Mouse (Mus musculus): ENCODE measurements around the gene Mki67.

Gene Mki67

DNA sequence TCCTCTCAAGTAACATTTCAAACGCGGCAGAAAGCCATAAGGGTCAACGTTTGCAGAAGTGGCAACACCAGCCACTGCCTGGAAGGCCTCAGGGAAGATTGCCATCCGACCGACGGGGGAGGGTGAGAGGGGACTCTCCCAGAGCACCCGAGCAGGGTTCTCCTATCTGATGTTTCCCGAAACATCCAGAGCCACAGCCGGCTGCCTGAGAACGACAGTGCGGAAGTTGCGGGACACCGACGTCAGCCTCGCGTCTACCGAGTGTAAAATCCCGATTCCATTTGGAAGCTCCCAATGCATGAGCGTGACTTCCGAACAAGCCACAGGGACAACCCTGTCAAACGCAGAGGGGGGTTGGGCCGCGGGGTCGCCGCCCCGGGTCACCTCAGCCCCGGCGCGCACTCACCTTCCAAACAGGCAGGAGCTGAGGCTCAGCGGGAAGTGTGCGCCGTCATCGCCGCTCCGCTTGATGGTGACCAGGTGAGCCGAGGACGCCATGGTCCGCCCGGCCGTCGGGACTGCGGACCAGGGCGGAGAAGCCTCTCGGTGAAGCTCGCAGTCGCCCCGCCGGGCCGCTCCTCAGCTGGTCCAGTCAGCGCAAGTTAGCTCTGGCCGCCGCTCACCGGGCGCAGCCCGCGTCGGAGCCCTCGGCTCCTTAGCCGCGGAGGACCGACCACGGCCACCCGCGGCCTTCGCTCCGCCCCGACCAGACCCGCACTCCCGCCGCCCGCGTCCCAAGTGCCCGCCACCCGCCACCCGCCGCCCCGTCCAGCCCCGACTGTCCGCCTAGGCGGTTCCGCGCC is at the start of gene Mki67:
Gene Mki67, minus strand, starts transcription at position 720 of the 803 bp plus-strand sequence.
- peak in 1 of 2 experiments; percentile 10 for DNase-seq

DNA sequence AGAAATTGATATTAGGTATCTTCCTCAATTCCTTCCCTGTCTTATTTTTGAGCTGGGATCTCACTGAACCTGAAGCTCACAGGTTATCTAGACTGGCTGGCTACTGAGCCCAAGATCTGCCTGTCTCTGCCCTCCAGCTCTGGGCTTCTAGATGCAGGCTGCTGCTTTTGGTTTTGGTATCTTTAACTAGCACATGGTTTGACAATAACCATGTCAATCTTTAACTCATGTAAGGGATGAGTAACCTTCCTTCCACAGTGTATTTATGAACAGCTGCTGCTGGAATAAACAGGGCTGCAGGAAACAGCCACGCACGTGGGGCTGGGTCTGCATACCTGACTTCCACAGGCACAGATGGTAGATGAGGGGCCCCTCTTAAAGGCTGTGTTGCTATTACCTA is 47.1 kb upstream of the Mki67 start:
- DNase-seq = peak; percentile 18 to 34

GRCm38 (mm10) chr7:135758754-135759510 is 42.8 kb upstream of the Mki67 start:
- no peak for DNase-seq

GRCm38 (mm10) chr7:135758171-135758570 is 42.0 kb upstream of the Mki67 start:
- DNase-seq = peak; percentile 22 to 31

DNA sequence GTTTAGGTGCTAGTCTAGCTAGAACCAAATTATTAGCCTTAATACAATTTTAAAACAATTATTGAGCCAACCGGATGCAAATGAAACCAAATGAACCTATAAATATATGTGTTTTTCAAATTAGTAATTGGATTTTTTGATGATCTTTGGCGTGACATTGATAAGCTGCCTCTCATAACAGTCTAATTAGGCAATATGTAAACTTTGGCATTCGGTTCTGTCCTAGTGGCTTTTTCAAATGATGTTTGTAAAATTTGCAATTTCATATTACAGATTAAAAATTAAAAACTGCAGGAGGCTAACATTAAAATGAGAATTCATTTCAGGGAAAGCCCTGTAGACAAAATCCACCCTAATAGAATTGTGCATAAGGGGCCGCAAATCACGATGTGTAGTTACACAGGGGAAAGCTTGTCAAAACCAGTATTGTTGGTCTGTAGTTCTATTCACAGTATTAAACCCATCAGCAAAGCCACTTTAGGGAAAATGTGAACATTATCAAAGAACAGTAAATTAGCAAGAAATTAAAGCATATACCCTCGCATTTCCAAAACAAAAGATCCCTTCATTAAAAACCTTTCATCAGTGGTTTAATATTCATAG is 40.9 kb upstream of the Mki67 start:
- DNase-seq = no peak

DNA sequence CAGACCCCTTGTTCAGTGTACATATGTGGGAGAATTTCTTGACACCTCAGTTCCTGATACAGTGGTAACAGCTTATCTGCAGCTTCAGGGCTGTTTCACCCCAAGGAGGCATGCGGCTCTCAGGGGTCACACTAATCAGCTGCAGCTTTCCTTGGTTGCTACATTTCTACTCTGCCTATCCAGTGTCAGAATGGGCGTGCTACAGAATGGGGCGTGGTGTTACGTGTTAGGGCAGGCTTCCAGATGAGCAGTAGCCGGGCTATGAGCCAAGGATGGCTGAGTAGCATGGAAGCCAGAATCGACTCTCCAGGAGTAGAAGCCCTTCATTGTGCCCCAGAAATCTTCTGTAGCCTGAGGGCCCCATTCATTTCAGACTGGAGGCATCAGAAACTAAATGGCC is 32.8 kb upstream of the Mki67 start:
- peak in 1 of 2 experiments; percentile 41 for DNase-seq

DNA sequence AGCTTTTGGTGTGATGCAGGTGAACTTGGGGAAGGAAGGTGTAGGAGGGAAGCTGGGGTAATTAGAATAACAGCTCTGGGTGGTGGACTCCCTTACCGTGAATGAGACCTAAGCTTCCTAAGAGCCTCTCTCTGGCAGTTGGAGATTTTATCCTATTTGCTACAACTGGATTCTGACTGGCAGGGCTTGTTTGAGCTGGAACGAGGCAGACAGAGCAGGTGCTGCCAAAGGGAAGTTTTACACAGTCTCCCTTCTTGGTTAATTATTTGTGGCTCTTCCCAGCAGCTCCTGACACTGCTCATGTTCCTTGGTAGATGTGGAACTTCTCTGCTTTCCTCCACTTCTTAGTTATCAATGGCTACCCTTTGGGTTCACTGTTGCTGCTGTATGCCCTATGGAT is 30.9 kb upstream of the Mki67 start:
- DNase-seq = peak; percentile 51 to 63

DNA sequence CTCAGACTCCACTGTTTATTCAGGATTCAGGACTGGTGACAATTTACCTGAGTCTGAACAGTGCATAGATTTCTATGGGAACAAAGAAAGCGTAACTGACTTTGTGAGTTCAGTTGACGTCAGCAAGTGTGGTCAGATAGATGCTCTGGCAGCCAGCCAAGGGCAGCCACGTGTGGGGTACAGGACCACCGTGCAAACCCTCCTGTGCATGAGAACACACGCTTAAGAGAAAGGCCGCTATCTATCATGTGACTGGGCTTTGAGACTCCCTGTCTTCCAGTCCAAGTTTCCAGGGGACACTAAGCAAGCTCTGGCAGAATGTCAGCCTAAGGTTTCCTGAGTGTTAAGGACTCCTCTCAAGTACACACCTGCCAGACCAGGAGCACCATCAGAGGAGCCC is 30.4 kb upstream of the Mki67 start:
- DNase-seq = no peak

DNA sequence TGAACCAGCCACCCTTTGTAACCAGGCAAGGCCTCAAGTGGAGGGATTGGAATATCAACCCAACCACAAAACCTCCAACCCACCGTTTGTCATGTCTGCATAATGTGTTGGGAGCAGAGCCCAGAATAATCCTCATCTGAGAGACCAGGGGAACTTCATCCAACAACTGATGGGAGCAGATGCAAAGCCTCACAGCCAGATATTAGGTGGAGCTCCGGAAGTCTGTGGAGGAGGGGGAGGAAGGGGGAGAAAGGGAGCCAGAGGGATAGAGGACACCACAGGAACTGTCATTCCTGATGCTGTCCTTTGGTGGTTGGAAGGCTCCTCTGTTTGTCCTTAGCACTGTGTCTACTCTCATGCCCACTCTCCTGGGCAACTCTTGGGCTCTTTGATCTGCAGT is 28.9 kb upstream of the Mki67 start:
- DNase-seq = no peak

DNA sequence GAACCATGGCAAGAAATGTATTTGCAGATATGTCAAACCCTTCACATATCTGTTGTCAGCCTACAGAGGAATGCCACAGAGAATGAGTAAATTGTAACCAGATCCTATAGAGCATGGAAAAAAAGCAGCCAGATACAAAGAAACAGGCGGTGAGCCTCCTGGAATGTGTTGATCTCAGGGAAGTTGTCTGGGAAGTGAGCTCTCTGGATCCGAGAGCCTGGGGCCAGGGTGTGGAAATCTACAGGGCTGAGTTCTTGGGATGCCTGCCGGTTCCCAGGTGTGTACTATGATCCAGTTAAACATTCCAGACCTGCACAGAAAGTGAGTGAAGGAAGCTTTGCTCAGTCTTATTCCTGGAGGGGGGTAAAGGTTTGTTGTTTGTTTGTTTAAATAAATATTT is 24.3 kb upstream of the Mki67 start:
- DNase-seq = no peak

GRCm38 (mm10) chr7:135736581-135736886 is 20.4 kb upstream of the Mki67 start:
- DNase-seq = no peak

DNA sequence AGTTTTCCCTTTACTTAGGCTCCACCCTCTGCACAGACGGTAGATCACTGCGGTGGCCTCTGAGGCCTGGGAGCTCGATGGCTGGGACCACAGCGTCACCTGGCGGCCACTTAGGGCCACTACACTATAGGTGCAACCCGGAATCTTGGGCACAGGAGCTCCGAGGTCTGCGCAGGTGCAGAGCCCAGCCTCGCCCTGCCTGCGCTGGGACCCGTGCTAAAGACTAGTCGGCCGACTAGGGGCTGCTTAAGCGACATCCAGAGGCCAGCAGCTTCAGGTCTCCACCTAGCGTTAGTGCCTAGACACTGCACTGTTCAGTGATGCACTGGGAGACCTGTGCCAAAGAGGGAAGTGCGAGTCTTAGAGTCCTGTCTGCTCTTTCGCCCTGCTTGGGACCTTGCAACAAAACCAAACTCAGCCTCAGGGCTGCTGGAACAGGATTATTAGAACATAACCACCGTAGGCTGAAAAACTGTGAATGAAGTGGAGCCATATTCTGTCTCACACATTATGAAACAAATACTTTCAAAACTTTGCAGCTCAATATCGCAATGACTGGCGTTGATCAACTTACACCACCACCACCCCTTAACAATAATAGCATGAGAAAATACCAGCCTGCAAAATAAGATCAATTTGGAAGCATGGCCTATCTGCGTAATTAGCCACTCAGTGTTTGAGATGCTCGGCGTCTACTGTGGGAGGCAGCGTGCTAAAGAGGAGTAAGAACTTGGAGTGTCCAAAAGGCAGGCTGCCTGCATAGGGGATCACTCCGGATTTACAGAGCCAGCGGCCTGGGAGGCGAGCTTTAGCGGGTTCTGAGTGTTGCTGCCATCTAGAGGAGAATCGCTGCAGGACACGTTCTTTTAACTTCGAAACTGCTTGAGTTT is 19.8 kb upstream of the Mki67 start:
- peak; percentile 88 to 90 for DNase-seq

DNA sequence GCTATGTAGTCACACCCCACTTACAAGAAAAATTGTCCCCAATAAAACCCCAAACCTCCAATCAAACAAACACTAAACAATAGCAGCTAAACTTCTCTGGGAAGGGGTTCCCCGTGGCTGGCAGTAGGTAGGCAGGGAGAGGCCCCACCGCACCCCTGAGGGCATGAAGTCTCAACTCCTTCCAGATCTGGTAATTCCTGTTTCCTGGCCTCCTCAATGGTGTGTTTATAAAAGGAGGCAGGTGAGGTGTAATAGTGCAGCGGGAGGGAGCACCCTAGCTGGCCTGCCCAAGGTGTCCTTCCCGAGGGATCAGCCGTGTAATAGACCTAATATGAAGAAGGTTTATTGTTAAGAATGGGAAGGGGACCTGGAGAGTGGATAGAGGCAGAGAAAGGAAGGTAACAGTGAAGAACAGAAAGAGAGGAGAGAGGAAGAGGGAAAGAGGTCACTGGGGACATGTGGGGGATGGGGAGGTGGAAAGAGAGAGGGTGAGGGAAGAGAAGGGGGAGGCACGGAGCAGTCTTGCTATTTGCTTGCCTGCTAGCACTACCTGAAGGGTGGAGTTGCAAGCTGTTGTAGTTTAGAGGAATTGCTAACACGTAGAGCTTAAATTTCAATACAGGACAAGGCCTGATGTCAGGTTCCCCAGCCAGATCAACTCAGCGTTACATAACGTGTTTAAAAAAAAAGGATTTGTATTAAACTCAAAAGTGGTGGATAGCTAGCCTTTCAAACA is 18.9 kb upstream of the Mki67 start:
- no peak for DNase-seq

GRCm38 (mm10) chr7:135734379-135734778 is 18.2 kb upstream of the Mki67 start:
- no peak for DNase-seq

GRCm38 (mm10) chr7:135728038-135728437 is 11.9 kb upstream of the Mki67 start:
- DNase-seq = no peak

- DNase-seq = no peak
These were observed 10.5 kb upstream of the Mki67 start for GRCm38 (mm10) chr7:135726707-135727106.

GRCm38 (mm10) chr7:135723672-135724341 is 7.6 kb upstream of the Mki67 start:
- no peak for DNase-seq

DNA sequence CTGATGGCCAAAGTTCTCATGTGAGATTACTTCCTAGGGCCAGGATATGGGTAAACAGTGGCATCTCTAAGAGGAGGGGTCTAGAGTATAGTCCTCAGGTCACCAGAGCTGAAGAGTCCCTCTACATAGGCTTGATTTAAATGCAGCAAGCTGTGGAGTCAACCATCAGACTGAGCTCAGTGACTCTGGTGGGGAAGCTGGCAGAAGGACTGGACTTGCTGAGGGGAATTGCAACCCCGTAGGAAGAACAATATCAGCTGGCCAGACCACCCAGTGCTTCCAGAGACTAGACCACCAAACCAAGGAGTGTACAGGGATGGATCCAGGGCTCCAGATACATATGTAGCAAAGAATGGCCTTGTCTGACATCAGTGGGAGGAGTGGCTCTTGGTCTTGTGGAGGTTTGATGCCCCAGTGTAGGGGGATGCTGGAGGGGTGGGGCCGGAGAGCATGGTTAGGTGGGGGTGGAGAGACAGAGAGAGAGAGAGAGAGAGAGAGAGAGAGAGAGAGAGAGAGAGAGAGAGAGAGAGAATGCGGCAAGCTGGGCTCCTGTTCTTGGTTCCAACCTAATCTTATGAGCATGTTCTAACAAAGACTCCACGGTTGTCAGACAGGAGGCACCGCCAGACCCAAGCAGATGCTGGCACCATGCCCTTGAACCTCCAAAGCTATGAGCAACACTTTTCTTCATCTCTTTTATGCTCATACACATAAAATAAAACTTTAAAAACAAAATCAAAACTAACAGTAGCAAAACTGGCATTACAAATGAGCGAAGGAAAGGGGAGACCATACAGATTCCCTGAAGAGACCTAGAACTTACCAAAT is 6.1 kb upstream of the Mki67 start:
- no peak for DNase-seq

- no peak for DNase-seq
These were observed 5.4 kb upstream of the Mki67 start for GRCm38 (mm10) chr7:135721436-135721992.

GRCm38 (mm10) chr7:135716968-135717557 is 902 bp upstream of the Mki67 start:
- no peak for DNase-seq
